Mouse (Mus musculus) liver, postnatal 0 days (tissue): ENCODE measurements around the gene Psme1.

Experiments
- CTCF ChIP-seq: sonication (generic); IDR thresholded peaks from 2 replicates; pipeline ENCODE4 v1.5.1; 2016; ENCODE audit warnings: antibody characterized with exemption, low read depth
- EP300 ChIP-seq: IDR thresholded peaks from 2 replicates; pipeline ENCODE4 v1.6.1; 2016; ENCODE audit warnings: antibody characterized with exemption, low read depth, mild to moderate bottlenecking

- TF ChIP-seq CTCF (no peak), EP300 (no peak)
Observed at GRCm38 (mm10) chr14:55575302-55575701, 2.6 kb upstream of the Psme1 start, which contains the start of gene Fitm1.
